Mouse (Mus musculus) ES-Bruce4 (cell line): Measurements from ENCODE around the gene Mxd3.

Experiments
- CTCF ChIP-seq: IDR thresholded peaks from one replicate; pipeline ENCODE4 v1.8.1; 2011; ENCODE audit warnings: low read depth, low read length
- POLR2A ChIP-seq: IDR thresholded peaks from one replicate; pipeline ENCODE4 v1.8.1; 2011; ENCODE audit warnings: low read length; ENCODE audit not compliant: insufficient read depth

DNA sequence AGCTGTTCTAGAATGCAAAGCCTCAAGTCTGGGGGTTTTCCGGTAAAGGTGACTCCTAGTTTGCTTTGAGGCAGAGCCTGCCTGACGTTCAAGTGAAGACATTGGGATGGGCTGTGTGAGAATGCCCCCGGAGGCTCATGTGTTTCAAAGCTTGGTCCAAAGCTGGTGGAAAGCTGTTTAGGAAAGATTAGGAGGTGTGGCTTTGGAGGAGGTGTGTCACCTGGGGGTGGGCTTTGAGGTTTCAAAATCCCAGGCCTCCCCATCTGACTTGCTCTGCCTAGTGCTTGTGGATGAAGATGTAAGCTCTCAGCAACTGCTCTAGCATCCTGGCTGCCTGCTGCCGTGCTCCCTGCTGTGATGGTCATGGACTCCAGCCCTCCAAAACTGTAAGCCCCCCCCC is 6.1 kb upstream of the Mxd3 start:
- TF ChIP-seq CTCF (no peak), POLR2A (no peak)
